Mouse (Mus musculus) megakaryocyte, embryonic 14.5 days (primary cell): ENCODE results near the gene Lsp1.

Experiments used
- FLI1 ChIP-seq: IDR thresholded peaks from 2 replicates; pipeline ENCODE4 v1.6.1; 2012; ENCODE audit warnings: low read length, inconsistent platforms, mixed read lengths
- GATA1 ChIP-seq: IDR thresholded peaks from 3 replicates; pipeline ENCODE4 v1.6.1; 2012; ENCODE audit warnings: mixed read lengths, low read length, inconsistent platforms, borderline replicate concordance

- no peak for TF ChIP-seq FLI1
- TF ChIP-seq GATA1 = no peak
These were observed 34.9 kb upstream of the Lsp1 start for GRCm38 (mm10) chr7:142425641-142426213.
